Mouse (Mus musculus) bone marrow, adult 2 months (tissue): Measurements from ENCODE around the gene Trp63. TPM values are rescaled to one million over a fixed set of nuclear protein-coding genes. Genes with fewer than 3 reads are reported as not detected.

Source experiments
- H3K27ac ChIP-seq: fragments of 200-500 bp; 2 replicates; pipeline ENCODE4 v1.5.1; 2012; ENCODE audit warnings: low read depth, mild to moderate bottlenecking, control low read depth, inconsistent platforms, low read length; ENCODE audit not compliant: control insufficient read depth, poor library complexity, insufficient read depth
- H3K4me1 ChIP-seq: fragments of 200-500 bp; 2 replicates; pipeline ENCODE4 v1.6.1; 2011; ENCODE audit warnings: low read length; ENCODE audit not compliant: control insufficient read depth, insufficient read depth
- H3K4me3 ChIP-seq: fragments of 200-500 bp; replicated peaks from 2 replicates; pipeline ENCODE3; 2011; ENCODE audit warnings: mild to moderate bottlenecking, low read depth, low read length, control low read depth; ENCODE audit not compliant: control insufficient read depth
- CTCF ChIP-seq: fragments of 200-500 bp; IDR thresholded peaks from 2 replicates; pipeline ENCODE4 v1.5.1; 2011; ENCODE audit warnings: low read length, control low read depth; ENCODE audit not compliant: control insufficient read depth, insufficient read depth
- POLR2A ChIP-seq: fragments of 200-500 bp; IDR thresholded peaks from 2 replicates; pipeline ENCODE4 v1.6.1; 2011; ENCODE audit warnings: low read depth, mild to moderate bottlenecking, control low read depth, low read length, borderline replicate concordance; ENCODE audit not compliant: control insufficient read depth
- WGBS: fragments of 180-500 bp; shearing (Covaris S2); methylation state at CpG from one replicate; pipeline ENCODE4 v1.1.7; 2018; 5-methylcytosine and 5-hydroxymethylcytosine counted together
- polyA plus RNA-seq: library from polyadenylated mRNA; stranded (reverse); fragments of >200 nt; gene quantifications from 2 replicates; pipeline ENCODE4 v1.2.4, GENCODE M21; 2011; ENCODE audit warnings: low replicate concordance; ENCODE audit not compliant: missing spikeins, insufficient read depth, insufficient read length

Trp63 gene
- polyA plus RNA-seq, 1 experiment = not detected

GRCm38 (mm10) chr16:25690612-25691011 is 7.0 kb downstream of the Trp63 start:
- TF ChIP-seq POLR2A = no peak
- TF ChIP-seq CTCF = no peak
- H3K4me1 ChIP-seq = no peaks in the 10 kb centered on the region
- H3K4me3 ChIP-seq = no peak overlapping the region
- H3K27ac ChIP-seq = no peak overlapping the region
- WGBS = 51% methylated on average over 5 of the region's 5 CpGs

GRCm38 (mm10) chr16:25701252-25701651 is 17.7 kb downstream of the Trp63 start:
- Histone ChIP-seq H3K4me3 (no peak overlapping the region), H3K27ac (no peak overlapping the region), H3K4me1 (no peaks in the 10 kb centered on the region)
- 63% methylated on average over 2 of the region's 2 CpGs for WGBS
- TF ChIP-seq CTCF = no peak
- no peak for TF ChIP-seq POLR2A

DNA sequence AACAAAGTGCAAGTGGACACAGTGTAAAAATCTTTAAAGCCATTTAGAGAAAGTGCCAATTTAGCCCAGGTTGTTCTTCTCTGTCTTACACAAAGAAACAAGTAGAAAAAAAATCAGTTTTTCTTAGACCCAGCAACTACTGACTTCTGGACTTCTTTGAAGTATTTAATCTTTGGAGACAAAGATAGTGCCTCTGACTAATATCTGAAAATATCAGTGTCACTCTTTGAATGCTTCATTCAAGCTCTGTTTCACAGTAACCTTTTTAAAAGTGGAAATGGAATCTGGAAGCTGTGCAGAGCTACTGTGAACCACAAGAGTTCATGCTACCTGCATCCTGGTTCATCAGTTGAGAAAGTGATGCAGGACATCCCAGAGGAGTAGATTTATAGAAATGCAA is 22.7 kb downstream of the Trp63 start:
- Histone ChIP-seq H3K27ac (no peak overlapping the region), H3K4me1 (no peaks in the 10 kb centered on the region), H3K4me3 (no peak overlapping the region)
- no peak for TF ChIP-seq CTCF
- no peak for TF ChIP-seq POLR2A

DNA sequence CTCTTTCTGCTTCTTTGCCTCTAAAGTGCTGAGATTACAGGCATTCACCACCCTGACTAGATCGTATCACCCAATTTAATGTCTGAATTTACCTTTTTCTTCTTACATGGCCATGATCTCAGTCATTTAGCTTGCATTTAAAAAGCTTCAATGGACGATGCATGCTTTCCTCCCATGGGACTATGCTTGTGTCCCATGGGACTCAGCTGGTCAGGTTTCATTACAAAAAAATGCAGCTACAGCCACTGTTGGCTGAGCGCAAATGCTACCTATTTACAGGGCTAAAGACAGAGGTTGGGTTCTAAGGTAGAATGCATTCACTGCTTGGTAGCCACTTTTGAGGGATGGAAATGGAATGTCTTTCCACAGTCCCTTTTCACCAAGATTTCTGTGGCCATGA is 32.2 kb downstream of the Trp63 start:
- TF ChIP-seq CTCF = no peak
- no peak overlapping the region for H3K27ac ChIP-seq
- WGBS = 73% methylated on average over 3 of the region's 3 CpGs

GRCm38 (mm10) chr16:25723131-25723530 is 39.6 kb downstream of the Trp63 start:
- WGBS = 56% methylated on average over 5 of the region's 5 CpGs
- H3K4me3 ChIP-seq = no peak overlapping the region
- no peak overlapping the region for H3K27ac ChIP-seq
- TF ChIP-seq CTCF = no peak
- TF ChIP-seq POLR2A = no peak
- H3K4me1 ChIP-seq = no peaks in the 10 kb centered on the region

More for the DNA sequence above, 32.2 kb downstream of the Trp63 start:
- H3K4me1 ChIP-seq = no peaks in the 10 kb centered on the region
- H3K4me3 ChIP-seq = no peak overlapping the region

- H3K27ac ChIP-seq = no peak overlapping the region
- WGBS = 60% methylated on average over 5 of the region's 5 CpGs
- H3K4me3 ChIP-seq = no peak overlapping the region
- H3K4me1 ChIP-seq = no peaks in the 10 kb centered on the region
- TF ChIP-seq POLR2A = no peak
- no peak for TF ChIP-seq CTCF
Measured at GRCm38 (mm10) chr16:25727001-25727400, 43.4 kb downstream of the Trp63 start.

- H3K4me1 ChIP-seq = no peaks in the 10 kb centered on the region
- 40% methylated on average over 7 of the region's 7 CpGs for whole genome bisulfite sequencing
- TF ChIP-seq POLR2A (no peak), CTCF (no peak)
- no peak overlapping the region for H3K27ac ChIP-seq
- H3K4me3 ChIP-seq = no peak overlapping the region
Measured at GRCm38 (mm10) chr16:25727957-25728506, 44.5 kb downstream of the Trp63 start.

DNA sequence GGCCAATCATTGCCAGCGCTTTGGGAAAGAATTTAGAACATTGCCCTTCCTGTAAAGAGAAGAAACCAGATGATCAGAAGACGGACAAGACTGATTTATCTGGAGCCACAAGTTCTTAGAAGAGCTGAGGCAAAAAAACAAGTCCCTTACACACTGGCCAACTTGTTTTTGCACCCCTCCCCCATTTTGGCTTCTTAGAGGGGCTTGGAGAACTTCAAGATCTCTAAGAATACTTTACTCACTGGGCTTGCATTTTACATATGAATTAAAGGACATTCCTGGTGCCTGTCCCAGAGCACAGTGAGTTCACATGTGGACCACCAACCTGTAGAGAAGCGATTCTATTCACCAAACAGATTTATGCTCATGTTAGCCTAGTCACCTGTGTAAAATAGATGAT is 53.3 kb downstream of the Trp63 start:
- Histone ChIP-seq H3K27ac (no peak overlapping the region), H3K4me3 (no peak overlapping the region), H3K4me1 (no peaks in the 10 kb centered on the region)
- TF ChIP-seq POLR2A (no peak), CTCF (no peak)
- WGBS = 79% methylated on average over 3 of the region's 3 CpGs

GRCm38 (mm10) chr16:25737623-25738050 is 54.1 kb downstream of the Trp63 start:
- Histone ChIP-seq H3K4me3 (no peak overlapping the region), H3K4me1 (no peaks in the 10 kb centered on the region), H3K27ac (no peak overlapping the region)
- 77% methylated on average over 6 of the region's 6 CpGs for WGBS
- TF ChIP-seq POLR2A (no peak), CTCF (no peak)
